Mouse (Mus musculus) limb, embryonic 11.5 days (tissue): Measurements from ENCODE around the gene Fam160b1. TPM values are rescaled to one million over a fixed set of nuclear protein-coding genes. Genes with fewer than 3 reads are reported as not detected.

Source experiments
- ATAC-seq: fragments of 200-750 bp; cut with Nextera tagmentation; 2 replicates; pipeline ENCODE4 v1.8.0; 2017; ENCODE audit warnings: low read depth; ENCODE audit not compliant: insufficient number of reproducible peaks, low FRiP score, low TSS enrichment
- DNase-seq: peaks from one replicate; pipeline ENCODE4 v3.0.0-alpha.2; 2015; ENCODE audit warnings: low spot score
- H3K27ac ChIP-seq: fragments of 300-500 bp; sonication (generic); replicated peaks from 2 replicates; pipeline ENCODE4 v1.5.1; 2014; ENCODE audit warnings: low read depth, mild to moderate bottlenecking, low read length
- H3K27me3 ChIP-seq: fragments of 300-500 bp; sonication (generic); 2 replicates; pipeline ENCODE4 v1.6.1; 2014; ENCODE audit warnings: mild to moderate bottlenecking, low read length, mixed read lengths; ENCODE audit not compliant: control insufficient read depth, insufficient read depth
- H3K36me3 ChIP-seq: fragments of 300-500 bp; sonication (generic); 2 replicates; pipeline ENCODE4 v1.6.1; 2014; ENCODE audit warnings: mild to moderate bottlenecking, low read length, moderate library complexity, mixed read lengths; ENCODE audit not compliant: control insufficient read depth, insufficient read depth
- H3K4me1 ChIP-seq: fragments of 300-500 bp; sonication (generic); 2 replicates; pipeline ENCODE4 v1.6.1; 2014; ENCODE audit warnings: low read length, mixed read lengths; ENCODE audit not compliant: control insufficient read depth, insufficient read depth
- H3K4me2 ChIP-seq: fragments of 300-500 bp; sonication (generic); 2 replicates; pipeline ENCODE4 v1.6.1; 2014; ENCODE audit warnings: low read depth, mild to moderate bottlenecking, moderate library complexity; ENCODE audit not compliant: severe bottlenecking
- H3K4me3 ChIP-seq: fragments of 300-500 bp; sonication (generic); 2 replicates; pipeline ENCODE4 v1.5.1; 2014; ENCODE audit warnings: low read depth, low read length
- H3K9ac ChIP-seq: fragments of 300-500 bp; sonication (generic); 2 replicates; pipeline ENCODE4 v1.6.1; 2014; ENCODE audit warnings: mild to moderate bottlenecking, low read length
- H3K9me3 ChIP-seq: fragments of 300-500 bp; sonication (generic); 2 replicates; pipeline ENCODE4 v1.6.1; 2016; ENCODE audit warnings: low read length; ENCODE audit not compliant: control insufficient read depth
- WGBS: fragments of 180-500 bp; shearing (Covaris S2); extraction: QIAGEN DNeasy Blood & Tissue Kit; methylation state at CpG from one replicate; pipeline ENCODE4 v1.1.7; 2014; 5-methylcytosine and 5-hydroxymethylcytosine counted together
- polyA plus RNA-seq: library from polyadenylated mRNA; unstranded; fragments of >200 nt; fragmentation: Nextera tagmentation; extraction: Ambion mirVana; gene quantifications from 2 replicates; pipeline ENCODE4 v1.2.1, GENCODE M21; 2014

Gene Fam160b1
- polyA plus RNA-seq, 1 experiment from 2014 or later: 16.6 TPM

DNA sequence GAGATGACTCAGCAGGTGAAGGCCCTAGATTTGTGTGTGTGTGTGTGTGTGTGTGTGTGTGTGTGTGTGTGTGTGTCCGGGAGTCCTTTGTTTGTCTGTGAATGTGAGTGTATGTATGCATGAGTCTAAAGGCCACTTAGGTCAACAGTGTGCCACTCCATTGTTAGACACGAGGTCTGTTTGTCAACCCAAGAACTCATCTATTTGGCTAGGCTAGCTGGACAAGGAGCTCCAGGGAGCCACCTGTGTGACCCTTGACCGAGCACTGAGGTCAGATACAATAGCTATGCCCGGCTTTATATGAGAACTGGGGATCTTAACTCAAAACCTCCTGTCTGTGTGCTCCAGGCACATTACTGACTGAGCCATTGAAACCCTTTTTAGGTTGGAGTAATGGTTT lies 38.0 kb upstream of the Fam160b1 start:
- Histone ChIP-seq H3K4me2 (no peak overlapping the region), H3K27me3 (no peaks in the 10 kb centered on the region), H3K36me3 (no peaks in the 10 kb centered on the region), H3K4me3 (no peak overlapping the region), H3K9ac (no peak overlapping the region), H3K9me3 (no peaks in the 10 kb centered on the region), H3K4me1 (no peaks in the 10 kb centered on the region), H3K27ac (no peak overlapping the region)
- no peak for DNase-seq
- ATAC-seq: no peak
- WGBS: 84% methylated on average over 4 of the region's 4 CpGs

DNA sequence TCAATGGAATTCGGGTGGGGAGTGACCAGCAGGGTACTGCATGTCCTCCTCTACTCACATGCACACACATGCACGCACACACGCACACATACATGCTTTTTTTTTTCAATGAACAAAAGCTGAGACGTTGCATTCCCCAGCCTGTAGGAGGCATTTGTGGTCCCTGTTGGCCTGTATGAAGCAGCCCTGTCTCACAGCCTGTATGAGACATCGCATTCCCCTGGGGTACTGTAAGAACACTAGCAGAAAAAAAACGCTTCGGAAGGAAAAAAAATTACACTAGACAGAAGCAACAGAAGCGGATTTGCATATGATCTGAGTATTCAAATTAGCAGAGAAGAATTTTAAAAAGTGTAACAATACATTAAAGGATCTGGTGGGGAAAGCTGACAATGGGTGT lies 37.4 kb upstream of the Fam160b1 start:
- Histone ChIP-seq H3K27me3 (no peaks in the 10 kb centered on the region), H3K4me2 (no peak overlapping the region), H3K4me1 (no peaks in the 10 kb centered on the region), H3K4me3 (no peak overlapping the region), H3K27ac (no peak overlapping the region), H3K9ac (no peak overlapping the region), H3K36me3 (no peaks in the 10 kb centered on the region), H3K9me3 (no peaks in the 10 kb centered on the region)
- ATAC-seq: no peak
- DNase-seq: no peak
- 88% methylated on average over 8 of the region's 8 CpGs for WGBS

DNA sequence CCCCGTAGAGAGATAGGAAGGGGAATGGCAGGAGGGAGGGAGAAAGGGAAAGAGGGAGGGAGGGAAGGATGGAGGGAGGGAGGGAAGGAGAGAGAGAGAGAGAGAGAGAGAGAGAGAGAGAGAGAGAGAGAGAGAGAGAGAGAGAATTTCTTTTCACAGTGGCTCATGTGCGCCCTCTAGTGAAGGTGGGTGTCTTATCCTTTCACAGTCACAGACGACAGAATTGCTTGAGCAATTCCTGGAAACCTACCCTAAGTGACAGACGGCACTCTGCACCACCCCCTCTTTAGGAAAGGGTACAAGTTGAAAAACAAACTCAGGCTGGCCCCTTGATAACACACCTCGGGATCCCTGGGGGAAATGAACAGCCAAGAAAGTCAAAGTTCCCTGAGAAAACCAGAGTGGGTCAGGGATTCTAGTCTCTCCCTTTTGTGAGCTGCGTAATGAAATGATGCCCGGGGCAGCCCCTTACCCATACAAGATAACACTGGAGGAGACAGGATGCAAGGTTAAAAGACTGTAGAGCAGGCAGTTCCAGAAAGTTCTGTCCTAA lies 34.7 kb upstream of the Fam160b1 start:
- 29% methylated on average over 7 of the region's 7 CpGs for WGBS
- H3K9ac ChIP-seq: no peak overlapping the region
- no peak overlapping the region for H3K27ac ChIP-seq
- no peak overlapping the region for H3K4me2 ChIP-seq
- peak; percentile 80 for DNase-seq
- H3K27me3 ChIP-seq: no peaks in the 10 kb centered on the region
- no peak overlapping the region for H3K4me3 ChIP-seq
- H3K9me3 ChIP-seq: no peaks in the 10 kb centered on the region
- no peak for ATAC-seq
- no peaks in the 10 kb centered on the region for H3K36me3 ChIP-seq
- no peaks in the 10 kb centered on the region for H3K4me1 ChIP-seq

DNA sequence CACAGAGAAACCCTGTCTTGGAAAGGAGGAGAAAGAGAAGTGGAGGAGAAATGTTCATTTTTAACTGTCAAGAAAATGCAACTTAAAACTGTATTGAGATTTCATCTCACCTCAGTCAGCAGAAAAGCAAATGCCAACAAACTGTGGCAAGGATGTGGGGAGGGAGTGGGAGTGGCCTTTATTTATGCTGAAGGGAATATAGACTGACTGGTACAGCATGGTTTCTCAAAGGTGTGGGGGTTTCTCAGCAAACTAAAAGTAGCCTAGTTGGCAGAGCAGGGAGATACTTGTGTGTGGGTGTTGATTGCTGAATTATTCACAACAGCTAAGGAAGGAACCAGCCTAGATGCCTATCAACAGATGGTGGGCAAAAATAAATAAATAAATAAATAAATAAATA lies 32.8 kb upstream of the Fam160b1 start:
- H3K4me2 ChIP-seq: no peak overlapping the region
- H3K4me1 ChIP-seq: no peaks in the 10 kb centered on the region
- ATAC-seq (no peak), DNase-seq (no peak)
- H3K27ac ChIP-seq: no peak overlapping the region
- H3K36me3 ChIP-seq: no peaks in the 10 kb centered on the region
- no peak overlapping the region for H3K4me3 ChIP-seq
- H3K9me3 ChIP-seq: no peaks in the 10 kb centered on the region
- no peaks in the 10 kb centered on the region for H3K27me3 ChIP-seq
- H3K9ac ChIP-seq: no peak overlapping the region

DNA sequence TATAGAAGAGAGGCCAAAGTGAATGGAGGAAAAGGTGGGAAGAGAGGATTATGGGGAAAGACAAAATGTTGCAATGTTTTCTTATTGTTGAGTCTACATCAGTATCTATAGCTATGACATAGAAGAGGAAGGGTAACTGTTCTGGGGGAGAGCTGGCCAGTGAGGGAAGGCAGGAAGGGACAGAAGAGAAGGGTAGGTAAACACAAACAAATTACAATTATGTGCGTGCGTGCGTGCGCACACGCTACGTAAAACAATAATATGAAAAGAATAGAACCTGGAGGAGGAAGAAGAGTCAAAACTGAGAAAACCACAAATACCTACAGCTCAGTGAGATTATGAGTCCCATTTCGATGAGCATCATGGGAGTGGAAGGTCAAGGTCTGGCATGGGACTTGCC lies 32.2 kb upstream of the Fam160b1 start:
- H3K36me3 ChIP-seq: no peaks in the 10 kb centered on the region
- H3K4me2 ChIP-seq: no peak overlapping the region
- H3K27me3 ChIP-seq: no peaks in the 10 kb centered on the region
- no peaks in the 10 kb centered on the region for H3K9me3 ChIP-seq
- 97% methylated on average over 7 of the region's 7 CpGs for WGBS
- no peaks in the 10 kb centered on the region for H3K4me1 ChIP-seq
- no peak overlapping the region for H3K4me3 ChIP-seq
- H3K9ac ChIP-seq: no peak overlapping the region
- DNase-seq (no peak), ATAC-seq (no peak)
- H3K27ac ChIP-seq: no peak overlapping the region

DNA sequence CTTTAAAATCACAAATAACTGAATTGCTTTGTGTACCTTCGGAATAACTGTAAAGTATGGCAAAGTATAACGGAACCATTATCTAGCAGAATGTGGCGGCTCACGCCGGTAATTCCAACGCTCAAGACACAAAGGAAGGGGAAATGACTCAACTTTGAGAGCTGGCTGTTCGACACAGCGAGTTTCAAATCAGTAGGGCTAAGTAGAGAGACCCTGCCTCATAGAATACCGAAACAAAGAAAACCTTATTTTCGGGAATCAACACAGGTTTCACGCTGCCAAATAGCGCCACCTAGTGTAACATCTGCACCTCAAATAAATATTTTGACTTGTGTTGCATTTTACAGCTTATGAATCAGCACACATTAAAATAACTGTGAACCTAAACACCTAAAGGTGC lies 31.7 kb upstream of the Fam160b1 start:
- ATAC-seq (no peak), DNase-seq (peak; percentile 50)
- WGBS: 63% methylated on average over 12 of the region's 12 CpGs

DNA sequence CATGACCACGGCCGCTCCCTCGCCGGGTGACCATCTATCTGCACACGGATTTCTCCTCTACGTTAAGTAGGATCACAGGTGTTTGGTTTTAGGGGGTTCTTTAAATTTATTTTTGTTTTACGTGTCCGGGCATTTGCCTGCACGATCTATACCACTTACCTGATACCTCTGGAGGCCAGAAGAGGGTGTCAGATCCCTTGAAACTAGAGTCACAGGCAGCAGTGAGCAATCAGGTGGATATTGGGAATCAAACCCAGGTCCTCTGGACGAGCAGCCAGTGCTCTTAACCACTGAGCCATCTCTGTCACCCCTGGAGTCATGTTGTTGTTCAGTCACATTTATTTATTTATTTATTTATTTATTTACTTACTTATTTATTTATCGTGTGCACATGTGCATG lies 30.2 kb upstream of the Fam160b1 start:
- no peak for ATAC-seq
- no peak overlapping the region for H3K4me3 ChIP-seq
- no peaks in the 10 kb centered on the region for H3K27me3 ChIP-seq
- 73% methylated on average over 11 of the region's 11 CpGs for WGBS
- no peaks in the 10 kb centered on the region for H3K36me3 ChIP-seq
- no peak overlapping the region for H3K4me2 ChIP-seq
- H3K4me1 ChIP-seq: no peaks in the 10 kb centered on the region
- H3K9me3 ChIP-seq: no peaks in the 10 kb centered on the region
- H3K27ac ChIP-seq: no peak overlapping the region
- H3K9ac ChIP-seq: no peak overlapping the region
- no peak for DNase-seq

More for the DNA sequence above, 31.7 kb upstream of the Fam160b1 start:
- H3K4me1 ChIP-seq: no peaks in the 10 kb centered on the region
- H3K27ac ChIP-seq: no peak overlapping the region
- no peak overlapping the region for H3K4me2 ChIP-seq
- no peak overlapping the region for H3K4me3 ChIP-seq
- no peak overlapping the region for H3K9ac ChIP-seq
- no peaks in the 10 kb centered on the region for H3K36me3 ChIP-seq
- H3K27me3 ChIP-seq: no peaks in the 10 kb centered on the region
- no peaks in the 10 kb centered on the region for H3K9me3 ChIP-seq

DNA sequence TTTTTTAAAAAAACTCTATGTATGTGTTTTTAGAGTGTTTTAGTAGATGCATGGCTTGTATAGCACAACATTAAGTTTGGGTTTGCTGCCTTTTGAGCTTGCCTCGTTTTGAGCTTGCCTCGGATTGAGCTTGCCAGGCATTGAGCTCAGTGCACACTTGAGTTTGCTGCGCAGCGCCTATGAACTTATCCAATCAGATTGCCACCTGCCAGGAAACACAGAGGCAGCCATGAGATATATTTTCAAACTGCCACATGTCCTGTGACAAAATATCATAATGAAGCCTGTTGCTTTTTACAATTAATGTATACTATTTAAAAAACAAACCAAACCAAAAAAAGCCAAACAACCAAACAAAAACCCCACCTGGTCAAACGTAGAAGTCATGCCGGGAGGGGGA lies 29.2 kb upstream of the Fam160b1 start:
- H3K27me3 ChIP-seq: no peaks in the 10 kb centered on the region
- H3K36me3 ChIP-seq: no peaks in the 10 kb centered on the region
- H3K4me3 ChIP-seq: no peak overlapping the region
- no peak overlapping the region for H3K27ac ChIP-seq
- ATAC-seq (no peak), DNase-seq (no peak)
- no peak overlapping the region for H3K9ac ChIP-seq
- WGBS: 83% methylated on average over 6 of the region's 6 CpGs
- H3K9me3 ChIP-seq: no peaks in the 10 kb centered on the region
- H3K4me1 ChIP-seq: no peaks in the 10 kb centered on the region
- no peak overlapping the region for H3K4me2 ChIP-seq

DNA sequence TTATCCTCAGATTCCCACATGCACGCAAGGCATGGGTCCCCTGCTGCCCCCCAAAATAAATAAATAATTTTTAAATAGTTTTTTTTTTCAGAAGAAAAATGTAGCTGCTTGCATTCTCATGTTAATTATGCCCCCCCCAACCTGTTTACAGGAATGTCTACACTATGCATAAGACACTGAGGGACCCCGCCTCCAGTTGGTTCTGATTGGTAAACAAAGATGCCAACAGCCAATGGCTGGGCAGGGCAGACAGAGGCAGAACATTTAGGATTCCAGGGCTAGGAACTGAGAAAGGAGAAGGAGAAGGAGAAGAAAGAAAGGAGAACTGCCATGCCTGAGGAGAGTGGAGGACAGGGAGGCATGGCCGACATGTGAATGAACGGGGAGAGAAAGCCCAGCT lies 27.1 kb upstream of the Fam160b1 start:
- no peak for ATAC-seq
- H3K36me3 ChIP-seq: no peaks in the 10 kb centered on the region
- no peak for DNase-seq
- H3K4me1 ChIP-seq: no peaks in the 10 kb centered on the region
- H3K9ac ChIP-seq: no peak overlapping the region
- H3K4me2 ChIP-seq: no peak overlapping the region
- no peak overlapping the region for H3K27ac ChIP-seq
- H3K27me3 ChIP-seq: no peaks in the 10 kb centered on the region
- WGBS: 91% methylated on average over 4 of the region's 4 CpGs
- H3K4me3 ChIP-seq: no peak overlapping the region
- no peaks in the 10 kb centered on the region for H3K9me3 ChIP-seq
